Mouse (Mus musculus): ENCODE results near the gene Cdkl4.
"Not testable (repeated sequence)": the region's sequence is repeated elsewhere in the genome, so short reads cannot be mapped to it uniquely, and the experiment has no call there.

Cdkl4 gene

DNA sequence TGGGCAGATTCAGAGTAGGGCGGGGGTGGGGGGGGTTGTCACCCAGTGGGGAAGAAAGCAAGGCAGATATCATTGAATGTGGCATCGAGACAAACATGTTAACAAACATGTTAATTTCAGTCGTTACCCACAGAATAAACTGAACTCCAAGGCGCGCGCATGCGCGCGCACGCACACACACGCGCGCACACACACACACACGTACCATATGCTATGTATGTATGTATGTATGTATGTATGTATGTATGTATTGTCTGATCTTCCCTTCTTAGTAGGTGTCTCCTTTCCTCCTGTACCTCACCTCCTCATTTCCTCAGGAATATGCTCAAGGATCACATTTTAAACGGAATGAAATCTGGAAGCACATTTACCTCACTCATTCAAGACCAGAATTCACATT lies at the start of gene Cdkl4:
TSS of gene Cdkl4 (minus strand) at position 175 of the 400 bp plus-strand sequence.
- in situ Hi-C loops (cut with MboI, MseI), result no loop called here

DNA sequence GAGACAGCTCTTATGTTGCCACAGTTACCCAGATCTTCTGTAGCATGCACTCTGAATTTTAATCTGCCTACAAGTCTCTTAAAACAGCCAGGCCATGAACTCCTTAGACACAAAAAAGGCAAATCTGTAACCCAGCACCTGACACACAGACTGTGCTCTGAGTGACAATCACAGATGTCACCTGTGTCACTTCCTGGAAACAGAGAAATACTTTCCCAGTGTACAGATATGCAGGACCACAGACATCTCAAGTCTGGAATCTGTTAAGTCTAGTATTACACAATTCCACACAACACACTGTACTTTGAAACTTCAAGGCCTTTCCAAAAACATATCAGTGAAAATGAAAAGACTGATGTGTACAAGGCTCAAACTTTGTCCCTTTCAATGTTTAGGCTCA lies 47.4 kb upstream of the Cdkl4 start:
- in situ Hi-C loops (cut with MboI, MseI), result no loop called here

DNA sequence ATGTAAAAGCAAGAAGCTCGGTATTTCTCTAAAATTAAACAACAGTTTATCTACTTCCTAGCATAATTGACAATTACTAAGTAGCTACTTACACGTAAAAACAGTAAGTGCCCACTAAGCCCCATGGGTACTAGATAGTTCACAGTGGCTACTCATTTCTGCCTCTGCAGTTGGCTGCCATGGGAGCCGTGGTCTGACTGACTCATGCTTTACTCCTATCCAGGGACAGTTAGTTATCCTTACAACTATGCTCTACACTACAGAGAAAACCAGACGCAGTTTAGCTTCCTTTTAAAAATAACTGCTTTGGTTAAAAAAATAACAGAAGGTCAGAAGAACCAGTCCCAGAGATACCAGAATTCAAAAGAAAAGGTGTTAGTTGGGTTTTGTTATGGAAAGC lies 44.1 kb upstream of the Cdkl4 start:
- in situ Hi-C loops (cut with MboI, MseI), result no loop called here

DNA sequence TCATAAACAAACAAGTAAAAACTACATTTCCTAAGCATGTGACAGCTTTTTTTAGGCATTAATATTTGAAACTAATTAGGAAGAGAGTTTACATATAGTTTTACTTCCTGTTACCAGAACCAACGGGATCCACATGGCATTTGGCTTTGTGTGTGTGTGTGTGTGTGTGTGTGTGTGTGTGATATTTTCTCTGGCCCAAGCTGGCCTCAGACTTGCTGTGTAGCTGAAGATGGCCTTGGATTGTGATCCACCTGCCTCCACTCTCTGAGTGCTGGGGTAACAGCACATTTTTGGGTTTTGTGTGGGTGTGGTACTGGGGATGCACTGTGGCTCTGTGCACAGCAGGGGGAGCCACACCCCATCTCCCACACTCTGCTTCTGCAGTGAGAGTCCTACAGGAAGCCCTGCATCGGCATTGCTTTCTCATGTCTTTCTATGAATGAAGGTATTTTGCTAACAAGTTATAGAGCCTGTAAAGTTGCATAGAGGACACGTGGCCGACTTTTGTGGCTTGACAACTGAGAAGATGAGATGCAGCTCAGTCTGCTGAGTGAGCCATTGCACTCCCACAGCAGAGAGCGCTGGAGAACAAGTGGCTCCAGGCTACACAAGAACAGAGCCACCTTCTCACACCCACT lies 43.3 kb upstream of the Cdkl4 start:
- in situ Hi-C loops (cut with MboI, MseI), result no loop called here

DNA sequence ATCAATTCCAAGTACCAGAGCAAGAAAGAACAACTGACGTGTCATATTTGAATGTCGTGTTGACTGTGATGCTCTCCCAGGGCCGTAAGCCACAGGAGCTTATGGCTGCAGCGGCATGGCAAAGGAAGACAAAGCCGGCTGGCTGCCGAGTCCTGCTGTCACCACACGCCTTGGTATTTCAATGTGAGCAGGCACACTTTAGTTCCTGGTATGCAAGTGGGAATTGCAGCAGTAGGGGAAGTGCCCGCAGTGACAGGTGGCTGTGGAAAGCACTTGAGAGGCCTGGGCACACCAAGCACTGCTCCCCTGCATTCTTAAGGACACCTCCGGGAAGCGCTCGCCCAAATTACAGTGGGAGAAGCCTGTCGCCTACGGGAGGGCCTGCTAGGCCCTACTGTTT lies 41.9 kb upstream of the Cdkl4 start:
- in situ Hi-C loops (cut with MboI, MseI), result loop anchor here (10.0 kb wide), 1 partner anchor 195 kb away; no protein-coding TSS in a partner anchor

DNA sequence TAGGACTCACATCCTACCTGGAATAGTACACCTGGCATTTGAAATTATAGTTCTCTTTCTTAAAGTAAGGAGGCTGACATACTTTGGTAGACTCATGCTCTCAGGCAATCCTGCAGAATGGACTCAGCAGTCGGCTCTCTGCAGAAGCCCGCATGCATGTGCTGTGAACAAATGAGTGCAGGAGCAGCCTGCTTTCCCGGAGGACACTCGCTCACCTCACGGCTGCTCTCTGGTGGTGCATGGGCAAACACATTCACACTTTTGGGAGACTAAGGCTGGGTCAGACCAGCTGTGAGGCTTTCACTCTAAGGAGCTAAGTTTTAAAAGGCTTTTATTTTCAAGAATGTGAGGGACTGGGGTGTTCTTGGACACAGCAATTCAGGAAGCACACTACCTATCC lies 41.3 kb upstream of the Cdkl4 start:
- in situ Hi-C loops (cut with MboI, MseI), result loop anchor here (10.0 kb wide), 1 partner anchor 196 kb away; no protein-coding TSS in a partner anchor

DNA sequence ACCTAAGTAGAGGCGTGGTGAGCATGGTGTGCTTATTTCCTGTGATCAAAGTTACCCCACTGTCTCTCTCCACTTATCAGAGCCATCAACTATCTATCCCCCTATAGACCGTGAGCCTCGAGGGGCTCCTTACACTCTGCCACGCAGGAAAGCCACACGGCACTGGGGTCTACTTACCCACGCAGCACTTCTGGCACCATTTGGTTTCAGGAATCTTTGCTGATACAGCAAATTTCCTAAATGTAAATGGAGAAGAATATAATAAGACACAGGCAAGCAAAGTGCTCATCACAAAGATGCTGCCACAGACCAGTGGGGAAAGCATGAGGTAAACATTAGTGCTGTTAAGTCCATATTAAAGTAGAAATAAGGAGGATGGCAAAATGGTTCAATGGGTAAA lies 26.2 kb upstream of the Cdkl4 start:
- in situ Hi-C loops (cut with MboI, MseI), result no loop called here

DNA sequence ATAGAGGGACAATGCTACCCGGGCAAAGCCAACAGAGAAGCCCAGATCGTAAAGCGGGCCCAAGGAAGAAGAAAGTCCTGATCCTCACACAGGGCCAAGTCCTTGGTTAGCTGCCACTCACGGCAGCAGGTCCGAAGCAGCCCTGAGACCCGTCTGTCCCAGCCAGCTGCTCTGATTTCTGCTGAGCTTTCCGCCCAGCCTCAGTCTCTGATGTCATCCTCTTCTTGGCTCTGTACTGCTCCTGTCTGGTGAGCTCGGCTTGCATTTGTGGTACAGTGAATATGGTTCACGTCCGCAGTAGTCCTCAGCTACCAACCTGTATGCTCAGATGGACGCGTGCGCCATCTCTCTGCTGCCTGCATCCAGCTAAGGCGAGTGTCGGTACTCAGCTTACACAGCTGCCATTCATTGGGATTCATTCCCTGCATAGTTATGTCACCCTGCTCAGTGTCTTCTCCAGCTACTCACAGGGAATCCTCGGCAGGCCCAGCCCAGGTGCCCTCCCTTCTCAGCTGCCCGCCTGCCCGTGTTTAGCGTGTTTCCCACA lies 25.5 kb upstream of the Cdkl4 start:
- in situ Hi-C loops (cut with MboI, MseI), result no loop called here

DNA sequence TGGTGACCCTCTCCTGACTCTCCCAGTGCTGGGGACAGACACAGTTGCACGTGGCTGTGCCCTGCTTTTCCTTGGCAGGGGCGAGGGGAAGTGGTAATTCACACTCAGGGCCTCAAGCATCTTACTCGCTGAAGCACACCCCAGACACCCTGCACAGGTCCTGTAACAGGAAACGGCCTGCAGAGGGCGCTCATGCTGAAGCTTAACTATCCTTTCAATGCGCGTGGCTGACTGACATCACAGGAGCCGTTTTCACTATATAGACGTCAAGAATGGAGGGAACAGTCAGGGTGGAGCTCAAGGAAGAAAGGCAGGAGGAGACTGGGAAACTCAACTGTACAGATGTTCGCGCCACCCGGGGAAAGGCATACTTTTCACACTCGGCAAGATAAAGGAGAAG lies 23.8 kb upstream of the Cdkl4 start:
- in situ Hi-C loops (cut with MboI, MseI), result no loop called here

DNA sequence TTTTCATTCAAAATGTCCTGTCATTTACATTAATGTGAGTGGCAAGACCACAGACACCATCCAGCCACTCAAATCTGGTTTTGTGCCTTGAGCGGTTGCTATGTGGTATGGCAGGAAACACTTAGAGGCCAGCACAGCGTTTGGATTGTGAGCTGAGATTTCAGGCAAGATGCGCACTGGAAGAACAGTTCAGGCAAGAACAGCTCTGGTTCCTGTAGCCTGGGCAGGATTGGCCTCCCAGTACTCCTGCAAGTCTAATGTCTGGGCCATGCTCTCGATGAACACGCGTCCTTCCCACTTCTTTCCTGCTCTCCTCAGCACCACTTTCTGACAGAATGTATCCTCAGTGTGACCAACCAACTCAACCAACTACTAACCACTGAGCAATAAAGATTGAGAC lies 5.4 kb upstream of the Cdkl4 start:
- in situ Hi-C loops (cut with MboI, MseI), result no loop called here

DNA sequence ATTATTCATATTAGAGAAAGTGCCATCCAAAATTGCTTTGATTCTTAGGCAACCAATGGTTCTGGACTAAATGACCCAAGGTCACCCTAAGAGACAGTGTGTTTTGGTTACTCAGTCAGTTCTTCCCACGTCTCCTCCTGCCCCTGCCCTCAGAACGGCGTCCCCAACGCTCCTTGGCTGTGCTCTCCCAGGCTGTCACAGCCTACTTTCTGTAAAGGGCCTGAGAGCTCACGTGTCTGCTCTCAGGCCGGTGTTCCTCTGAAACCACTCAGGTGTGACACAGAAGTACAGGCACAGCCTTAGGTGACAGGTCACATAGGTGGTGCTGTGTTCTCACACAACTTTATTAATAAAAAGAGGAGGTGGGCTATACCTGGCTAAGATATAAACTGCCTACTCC lies 2.3 kb upstream of the Cdkl4 start:
- in situ Hi-C loops (cut with MboI, MseI), result no loop called here

DNA sequence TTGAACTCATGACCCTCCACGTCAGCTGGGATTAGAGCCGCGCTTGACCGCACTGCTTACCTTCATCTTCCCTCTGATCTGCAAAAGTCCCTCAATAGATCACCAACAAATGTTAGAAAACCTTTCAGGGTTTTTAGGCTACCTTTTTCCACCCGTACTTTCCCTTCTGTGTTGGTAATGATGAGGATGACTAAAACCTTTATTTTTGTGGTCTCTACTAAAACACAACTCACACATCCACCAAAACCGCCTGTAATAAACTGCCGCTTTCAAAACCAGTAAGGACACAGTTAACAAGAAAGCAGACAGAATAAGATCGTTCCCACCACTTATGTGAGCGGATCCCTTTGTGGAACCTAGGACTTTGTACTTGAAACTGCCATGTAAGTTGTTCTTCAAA lies 1.5 kb upstream of the Cdkl4 start:
- in situ Hi-C loops (cut with MboI, MseI), result no loop called here

DNA sequence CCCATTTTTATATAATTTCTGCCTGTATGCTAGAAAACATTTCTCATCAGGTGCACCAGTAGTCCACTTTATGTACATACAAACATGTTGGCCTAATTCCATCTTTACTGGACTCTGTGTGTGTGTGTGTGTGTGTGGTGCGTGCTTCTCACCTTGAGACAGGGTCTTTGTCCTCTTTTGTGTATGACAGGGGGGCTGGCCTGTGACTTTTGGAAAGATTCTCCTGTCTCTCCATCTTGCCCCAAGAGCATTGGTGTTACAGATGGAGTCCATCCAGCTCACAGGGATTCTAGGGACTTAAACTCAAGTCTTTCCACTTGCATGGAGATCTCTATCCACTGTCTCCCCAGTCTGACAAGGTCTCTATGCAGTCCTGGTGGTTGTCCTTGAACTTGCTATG lies 428 bp upstream of the Cdkl4 start:
- in situ Hi-C loops (cut with MboI, MseI), result no loop called here

DNA sequence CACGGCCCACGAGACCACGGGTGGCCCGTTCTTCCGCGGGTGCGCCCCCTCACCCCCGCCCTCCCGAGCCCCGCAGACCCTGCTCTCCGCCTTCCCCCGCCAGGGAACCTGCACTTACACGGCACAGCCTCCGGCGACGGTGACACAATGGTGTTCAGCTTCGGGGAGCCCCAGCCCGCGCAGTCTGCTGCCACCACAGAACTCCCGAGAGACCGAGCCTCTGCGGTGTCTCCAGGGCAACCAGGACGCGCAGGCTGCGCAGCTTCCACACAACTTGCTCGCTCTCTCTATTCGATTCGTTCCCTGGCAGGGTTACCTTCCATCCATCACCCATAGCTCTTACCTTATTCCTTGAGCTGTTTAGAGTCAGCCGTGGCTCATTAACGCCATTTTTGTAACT lies 399 bp downstream of the Cdkl4 start:
- in situ Hi-C loops (cut with MboI, MseI), result no loop called here

DNA sequence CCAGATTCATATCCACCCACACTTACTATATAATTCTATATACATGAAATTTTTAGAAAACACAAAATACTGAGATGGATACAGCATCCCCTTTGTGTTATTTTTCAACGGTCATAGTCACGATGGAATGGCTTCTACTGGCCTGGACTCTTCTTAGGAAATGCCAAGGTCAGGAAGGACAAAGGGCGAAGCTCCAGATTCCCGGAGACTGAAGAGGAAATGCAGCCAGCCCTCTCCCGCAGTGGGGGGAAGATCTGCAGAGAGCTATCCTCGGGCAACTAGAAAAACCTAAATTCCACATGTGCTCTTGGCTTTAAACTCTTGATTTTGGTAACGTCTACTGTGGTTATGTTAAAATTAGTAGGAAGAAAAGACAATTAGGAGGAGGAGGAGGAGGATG lies 2.6 kb downstream of the Cdkl4 start:
- in situ Hi-C loops (cut with MboI, MseI), result no loop called here

DNA sequence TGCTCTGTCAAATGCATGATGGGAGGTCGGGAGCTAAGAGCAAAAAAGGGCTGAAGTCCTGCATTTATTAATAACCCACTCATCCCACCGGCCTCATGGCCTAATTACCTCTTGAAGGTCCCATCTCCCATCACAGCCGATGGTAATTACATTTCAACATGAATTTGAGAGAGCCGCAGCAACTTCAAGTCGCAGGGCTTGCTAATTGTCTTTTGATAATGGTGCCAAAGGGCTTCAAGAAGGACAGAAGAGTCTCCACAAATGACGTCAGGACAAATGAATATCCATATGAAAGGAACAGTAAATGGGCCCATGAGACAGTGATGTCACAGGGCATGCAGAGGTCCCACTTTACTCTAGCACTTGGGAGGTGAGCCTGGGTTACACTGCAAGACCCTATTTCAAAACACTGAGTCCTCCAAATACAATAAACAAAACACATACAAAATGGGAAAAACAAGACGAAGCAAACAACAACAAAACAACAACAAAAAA lies 3.1 kb downstream of the Cdkl4 start:
- in situ Hi-C loops (cut with MboI, MseI), result no loop called here

DNA sequence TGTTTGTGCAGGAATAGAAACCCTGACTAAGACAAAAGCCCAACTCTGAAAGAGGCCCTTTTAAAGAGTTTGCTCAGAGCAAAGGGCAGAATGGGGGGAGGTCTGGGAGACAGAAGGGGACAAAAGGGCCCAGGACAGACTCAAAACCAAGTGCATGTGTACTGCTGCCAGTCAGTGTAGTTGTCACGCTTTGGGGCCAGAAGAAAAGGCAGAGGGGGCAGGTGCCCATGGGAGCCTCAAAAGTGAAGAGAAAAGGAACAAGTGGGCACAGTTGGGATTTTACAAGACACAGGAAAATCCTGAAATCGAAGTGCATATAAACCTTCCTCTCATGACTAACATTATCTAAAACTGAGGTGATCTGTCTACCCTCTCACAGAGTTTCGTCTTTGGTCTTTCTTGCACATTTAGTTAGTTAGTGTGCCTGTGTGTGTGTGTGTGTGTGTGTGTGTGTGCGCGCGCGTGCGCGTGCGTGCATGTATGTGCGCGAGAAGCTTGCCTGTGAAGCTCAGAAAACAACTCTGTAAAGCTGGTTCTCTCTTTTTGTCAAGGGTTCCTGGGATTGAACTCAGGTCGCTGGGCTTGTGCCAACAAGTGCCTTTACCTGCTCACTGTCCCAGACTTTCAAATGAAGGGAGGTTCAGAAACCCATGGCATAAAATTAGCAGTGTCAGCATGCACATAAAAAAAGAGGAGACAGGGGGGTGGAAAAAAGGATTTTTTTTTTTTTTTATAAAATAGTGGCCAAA lies 5.3 kb downstream of the Cdkl4 start:
- in situ Hi-C loops (cut with MboI, MseI), result no loop called here

DNA sequence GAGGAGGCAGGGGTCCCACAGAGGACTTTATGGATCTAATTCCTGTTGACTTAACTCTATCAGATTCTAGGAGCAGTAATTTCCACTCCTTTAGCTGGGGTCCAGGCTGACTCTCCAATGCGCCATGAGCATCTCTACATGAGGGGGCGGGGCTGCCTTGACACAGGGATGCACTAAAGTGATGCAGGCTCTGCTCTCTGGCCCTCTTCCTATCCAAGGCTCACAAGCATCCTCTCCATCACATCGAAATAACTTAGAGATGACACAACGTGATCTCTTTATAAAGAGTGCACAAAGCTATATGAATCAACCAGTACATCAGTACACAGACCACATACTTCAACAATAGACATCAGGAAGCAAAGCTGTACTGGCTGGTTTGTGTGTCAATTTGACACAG lies 6.2 kb downstream of the Cdkl4 start:
- in situ Hi-C loops (cut with MboI, MseI), result no loop called here

DNA sequence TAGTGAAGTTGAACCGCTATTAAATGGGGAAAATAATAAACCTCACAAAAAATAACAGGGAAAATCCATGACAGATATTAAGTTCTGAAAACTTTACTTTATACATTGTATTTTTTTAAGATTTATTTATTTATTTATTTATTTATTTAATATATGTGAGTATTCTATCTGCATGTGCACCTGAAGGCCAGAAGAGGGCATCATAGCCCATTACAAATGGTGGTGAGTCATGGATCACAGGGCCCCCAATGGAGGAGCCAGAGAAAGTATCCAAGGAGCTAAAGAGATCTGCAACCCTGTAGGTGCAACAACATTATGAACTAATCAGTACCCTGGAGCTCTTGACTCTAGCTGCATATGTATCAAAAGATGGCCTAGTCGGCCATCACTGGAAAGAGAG lies 7.9 kb downstream of the Cdkl4 start:
- in situ Hi-C loops (cut with MboI, MseI), result not testable (repeated sequence)

DNA sequence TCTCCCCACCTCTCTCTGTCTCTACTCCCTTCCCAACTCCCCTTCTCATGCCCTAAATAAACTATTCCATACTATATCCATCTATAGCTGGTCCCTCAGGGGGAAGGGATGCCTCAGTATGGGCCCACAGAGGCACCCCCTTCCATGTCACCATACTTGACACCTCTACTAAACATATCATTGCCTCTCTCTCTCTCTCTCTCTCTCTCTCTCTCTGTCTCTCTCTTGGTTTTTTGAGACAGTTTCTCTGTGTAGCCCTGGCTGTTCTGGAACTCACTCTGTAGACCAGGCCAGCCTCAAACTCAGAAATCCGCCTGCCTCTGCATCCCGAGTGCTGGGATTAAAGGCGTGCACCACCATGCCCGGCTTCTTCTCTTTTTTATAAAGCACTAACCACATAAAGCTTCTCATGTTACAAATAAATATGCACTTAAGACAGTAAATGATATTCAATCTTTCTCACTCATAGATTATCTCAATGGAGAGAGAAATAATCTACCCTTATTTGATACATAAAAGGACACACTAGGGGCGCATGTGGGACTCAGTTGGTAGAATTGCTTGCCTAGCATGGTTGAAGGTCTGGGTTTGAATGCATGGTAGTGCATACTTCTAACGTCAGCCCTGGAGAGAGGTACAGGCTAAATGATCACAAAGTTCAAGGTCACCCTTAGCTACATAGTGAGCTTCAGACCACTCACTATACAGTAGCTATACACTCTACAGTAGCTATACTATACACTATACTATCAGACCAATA lies 8.6 kb downstream of the Cdkl4 start:
- in situ Hi-C loops (cut with MboI, MseI), result no loop called here

DNA sequence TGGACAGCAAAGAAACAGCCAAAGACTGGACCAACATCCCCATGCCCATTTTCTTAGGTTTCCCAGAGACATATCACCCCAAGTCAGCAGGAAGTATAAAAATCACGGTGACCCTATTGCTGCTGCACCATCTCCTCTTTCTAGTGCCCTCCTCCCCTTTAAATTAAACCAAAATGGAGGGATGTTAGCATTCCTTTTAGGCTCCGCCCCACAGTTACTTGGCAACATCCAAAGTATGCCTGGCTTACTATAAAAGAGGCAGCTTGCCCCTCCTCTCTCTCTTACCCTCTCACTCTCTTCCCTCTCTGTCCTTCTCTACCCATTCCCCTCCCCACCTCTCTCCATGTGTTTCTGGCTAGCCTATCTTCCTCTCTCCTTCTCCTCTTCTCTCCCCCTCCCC lies 9.2 kb downstream of the Cdkl4 start:
- in situ Hi-C loops (cut with MboI, MseI), result no loop called here

DNA sequence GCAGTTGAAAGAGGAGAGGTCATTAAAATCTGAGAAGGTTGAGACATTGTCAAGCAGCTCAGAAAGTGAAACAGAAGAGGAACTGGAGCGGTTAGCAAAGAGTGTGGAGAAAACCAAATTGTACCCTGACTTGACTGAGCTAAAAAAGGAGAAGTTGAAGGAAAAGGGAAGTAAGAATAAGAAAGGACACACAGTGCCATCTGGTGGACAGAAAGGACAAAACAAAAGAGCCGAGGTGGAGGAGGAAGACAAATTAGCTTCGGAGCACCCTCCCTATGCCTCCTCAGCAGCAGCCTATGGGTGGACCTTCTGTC lies 13.0 kb downstream of the Cdkl4 start:
- in situ Hi-C loops (cut with MboI, MseI), result loop anchor here (5.0 kb wide), 1 partner anchor 272 kb away; the partner anchor contains the start of genes Dhx57 and Morn2

Measured in T-helper 2 cell (primary cell).